Mouse (Mus musculus) gastrocnemius, postnatal 14 days (tissue): ENCODE data around the gene Smim17. TPM values are rescaled to one million over a fixed set of nuclear protein-coding genes. Genes with fewer than 3 reads are reported as not detected.
A peak's percentile ranks its signal among the peaks of the same experiment; 100 is the strongest.
"Not testable (repeated sequence)": the region's sequence is repeated elsewhere in the genome, so short reads cannot be mapped to it uniquely, and the experiment has no call there.

Experiments used
- DNase-seq: peaks from one replicate; pipeline ENCODE4 v3.0.0; 2021; ENCODE audit warnings: mixed read lengths
- intact Hi-C: fragments of 180-260 bp; cut with DNase I; formaldehyde crosslinking; loops from one replicate; pipeline ENCODE4 v1.15.1; 2025; ENCODE audit warnings: low total_unique reads
- long read RNA-seq, 2 experiments: library from polyadenylated mRNA; stranded (forward); transcript quantifications; one replicate each; pipeline ENCODE4 v2.0.0; 2021
- total RNA-seq, 2 experiments: library from RNA; stranded (reverse); gene quantifications; 2 replicates each; pipeline ENCODE4 v1.2.3; 2021

Gene Smim17
- under 1 TPM in 1 of 2 experiments, not detected in 1; 0.33 TPM for total RNA-seq
- long read RNA-seq, experiment 1, result 0 reads
- long read RNA-seq, experiment 2, result 0 reads

- intact Hi-C loops, result no loop called here
- peak; percentile 20 for DNase-seq
Observed at GRCm38 (mm10) chr7:6397996-6398975, at the start of gene Smim17. Gene Smim17 (plus strand): TSS chr7:6398715.

DNA sequence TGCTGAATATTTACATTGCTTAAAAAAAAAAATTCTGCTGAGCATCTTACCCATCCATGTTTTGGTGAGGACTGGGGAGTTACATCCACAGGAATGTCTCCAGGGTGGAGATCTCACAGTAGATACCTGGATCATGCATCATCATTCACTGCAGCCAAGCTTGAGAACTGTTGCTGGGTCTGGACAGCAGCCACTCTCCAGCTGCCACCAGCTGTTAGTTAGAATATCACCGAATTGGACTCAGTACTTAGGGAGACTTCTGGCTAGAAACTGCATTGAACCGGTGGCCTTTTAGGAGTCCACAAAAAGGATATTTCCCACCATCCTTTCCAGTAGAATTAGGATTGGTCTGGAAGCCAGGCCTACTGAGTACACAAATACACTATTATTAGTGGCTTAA, 40.4 kb upstream of the Smim17 start:
- DNase-seq, result no peak
- intact Hi-C loops, result loop anchor here (5.0 to 10.0 kb wide), 2 partner anchors 74 to 577 kb away; no protein-coding TSS in a partner anchor

- intact Hi-C loops, result loop anchor here (5.0 to 10.0 kb wide), 2 partner anchors 73 to 576 kb away; no protein-coding TSS in a partner anchor
- no peak for DNase-seq
Observed at GRCm38 (mm10) chr7:6358937-6359590, 39.5 kb upstream of the Smim17 start.

DNA sequence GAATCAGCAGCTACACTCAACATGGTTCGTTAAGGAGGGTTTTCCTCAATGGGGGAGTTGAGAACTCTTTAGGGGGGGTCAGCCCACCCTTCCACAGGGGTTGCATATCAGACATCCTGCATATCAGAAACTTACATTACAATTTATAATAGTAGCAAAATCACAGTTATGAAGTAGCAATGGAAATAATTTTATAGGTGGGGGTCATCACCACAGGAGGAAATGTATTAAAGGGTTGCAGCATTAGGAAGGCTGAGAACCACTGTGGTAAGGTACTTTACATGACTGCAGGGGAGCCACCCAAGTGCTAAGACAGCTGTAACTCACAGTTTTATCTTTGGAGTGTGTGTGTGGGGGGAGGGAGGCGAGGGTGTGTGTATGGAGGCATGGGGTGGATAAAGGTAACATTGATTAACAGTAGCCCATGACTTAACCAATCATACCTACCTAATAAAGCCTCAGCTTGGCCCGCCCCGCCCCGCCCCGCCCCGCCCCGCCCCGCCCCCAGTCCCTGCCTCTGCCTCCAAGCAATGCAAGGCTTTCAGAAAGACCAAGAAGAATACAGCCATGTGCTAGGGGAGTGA, 37.9 kb upstream of the Smim17 start:
- intact Hi-C loops, result loop anchor here (10.0 kb wide), 1 partner anchor 554 kb away; no protein-coding TSS in a partner anchor

GRCm38 (mm10) chr7:6361756-6362155, 36.8 kb upstream of the Smim17 start:
- no peak for DNase-seq
- intact Hi-C loops, result loop anchor here (10.0 kb wide), 1 partner anchor 553 kb away; no protein-coding TSS in a partner anchor

More for the DNA sequence above, 37.9 kb upstream of the Smim17 start:
- DNase-seq, result no peak

DNA sequence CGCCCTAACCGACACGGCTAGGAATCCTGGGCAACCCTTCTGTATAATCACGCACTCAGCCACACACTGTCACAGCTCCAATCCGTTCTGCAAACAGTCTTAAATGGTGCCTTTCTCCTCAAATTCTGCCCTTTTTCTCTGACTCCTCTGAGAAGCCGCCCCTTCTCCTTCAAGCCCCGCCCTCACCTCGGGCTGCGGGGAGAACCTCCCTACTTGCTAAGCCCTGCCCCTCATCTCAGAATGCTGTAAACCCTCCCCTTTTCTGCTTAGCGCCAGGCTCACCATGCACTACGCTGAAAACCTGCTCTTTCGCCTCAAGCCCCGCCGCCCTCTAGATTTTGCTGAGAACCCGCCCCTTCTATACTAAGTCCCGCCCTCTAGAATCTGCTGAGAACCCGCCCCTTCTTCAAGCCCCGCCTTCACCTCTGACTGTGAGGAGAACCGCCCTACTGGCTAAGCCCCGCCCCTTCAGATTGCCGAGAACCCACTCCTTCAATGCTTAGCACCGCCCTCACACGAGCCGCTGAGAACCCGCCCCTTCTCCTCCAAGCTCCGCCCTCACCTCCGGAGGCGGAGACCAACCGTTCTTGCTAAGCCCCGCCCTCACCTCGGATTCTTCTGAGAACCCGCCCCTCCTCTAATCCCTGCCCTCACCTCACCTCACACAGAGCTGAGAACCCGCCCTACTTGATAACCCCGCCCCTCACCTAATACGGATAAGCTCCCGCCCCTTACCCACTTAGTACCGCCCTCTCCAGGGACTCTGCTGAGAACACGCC, 36.1 kb upstream of the Smim17 start:
- peak; percentile 96 for DNase-seq
- intact Hi-C loops, result loop anchor here (10.0 kb wide), 1 partner anchor 552 kb away; no protein-coding TSS in a partner anchor

GRCm38 (mm10) chr7:6363047-6363488, 35.4 kb upstream of the Smim17 start, which contains the start of gene Zfp78:
Gene Zfp78 (plus strand): TSS chr7:6363280.
- intact Hi-C loops, result loop anchor here (10.0 kb wide), 1 partner anchor 552 kb away; no protein-coding TSS in a partner anchor
- DNase-seq, result peak; percentile 79

DNA sequence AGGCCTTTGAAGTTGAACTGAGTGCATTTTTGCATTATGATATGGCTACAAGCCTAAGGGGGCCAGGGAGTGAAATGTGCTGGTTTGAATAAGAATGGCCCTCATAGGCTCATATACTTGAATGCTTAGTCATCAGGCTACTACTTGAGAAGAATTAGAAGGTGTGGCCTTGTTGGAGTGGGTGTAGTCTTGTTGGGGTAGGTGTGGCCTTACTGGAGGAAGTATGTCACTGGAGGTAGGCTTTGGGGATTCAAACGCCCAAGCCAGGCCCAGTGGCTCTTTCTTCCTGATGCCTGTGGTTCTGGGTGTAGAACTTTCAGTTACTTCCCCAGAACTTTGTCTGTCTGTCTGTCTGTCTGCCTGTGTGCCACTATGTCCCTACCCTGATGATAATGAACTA, 33.8 kb upstream of the Smim17 start:
- no peak for DNase-seq
- intact Hi-C loops, result loop anchor here (10.0 kb wide), 1 partner anchor 550 kb away; no protein-coding TSS in a partner anchor

DNA sequence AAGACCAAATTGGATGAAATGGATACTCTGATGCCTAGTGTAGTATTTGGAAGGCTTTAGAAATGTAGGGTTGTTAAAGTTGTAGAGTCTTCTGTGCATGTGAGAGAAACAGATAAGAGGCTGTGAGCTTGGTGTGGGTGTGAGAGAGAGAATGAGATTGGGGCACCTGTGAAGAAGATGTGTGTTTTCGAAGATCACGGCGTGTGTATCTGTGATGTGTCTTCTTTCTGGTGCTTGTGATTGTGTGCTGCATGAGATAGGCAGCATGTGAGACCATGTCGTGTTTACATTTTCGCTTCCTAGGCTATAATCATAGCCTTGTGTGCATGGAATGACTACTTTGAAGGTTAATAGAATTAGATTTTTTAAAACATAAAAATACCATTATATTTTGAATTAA, 31.3 kb upstream of the Smim17 start:
- no peak for DNase-seq
- intact Hi-C loops, result loop anchor here (10.0 kb wide), 1 partner anchor 548 kb away; no protein-coding TSS in a partner anchor

GRCm38 (mm10) chr7:6368146-6368545, 30.4 kb upstream of the Smim17 start:
- not testable (repeated sequence) for DNase-seq
- intact Hi-C loops, result loop anchor here (10.0 kb wide), 1 partner anchor 547 kb away; no protein-coding TSS in a partner anchor

DNA sequence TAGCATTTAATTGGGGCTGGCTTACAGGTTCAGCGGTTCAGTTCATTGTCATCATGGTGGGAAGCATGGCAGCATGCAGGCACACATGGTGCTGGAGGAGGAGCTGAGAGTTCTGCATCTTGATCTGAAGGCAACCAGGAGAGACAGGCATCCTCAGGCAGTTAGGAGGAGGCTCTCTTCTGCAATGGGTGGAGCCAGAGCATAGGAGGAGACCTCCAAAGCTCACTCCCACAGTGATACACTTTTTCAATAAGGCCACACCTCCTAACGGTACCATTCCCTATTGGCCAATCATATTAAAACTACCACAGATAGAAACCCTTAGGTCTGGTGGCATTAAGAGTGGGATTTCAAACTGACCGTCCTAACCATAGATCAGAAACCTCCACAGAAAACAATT, 29.1 kb upstream of the Smim17 start:
- no peak for DNase-seq
- intact Hi-C loops, result loop anchor here (10.0 kb wide), 1 partner anchor 545 kb away; no protein-coding TSS in a partner anchor

DNA sequence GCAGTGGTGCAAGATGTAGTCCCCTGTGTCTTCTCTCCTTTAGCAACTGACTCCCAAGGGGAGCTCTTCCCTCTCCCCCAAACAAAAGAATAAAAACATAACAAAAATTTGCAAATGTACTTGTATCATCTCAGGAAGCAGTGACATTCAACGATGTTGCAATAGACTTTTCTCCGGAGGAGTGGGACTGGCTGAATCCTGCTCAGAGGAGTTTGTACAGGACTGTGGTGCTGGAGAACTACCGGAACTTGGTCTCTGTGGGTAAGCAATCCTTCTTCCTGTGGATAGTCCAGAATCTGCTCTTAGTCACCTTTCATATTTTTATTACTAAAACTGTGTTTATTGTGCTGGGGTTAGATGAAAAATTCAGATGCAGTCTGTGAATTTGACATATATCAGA, 25.5 kb upstream of the Smim17 start:
- intact Hi-C loops, result no loop called here

DNA sequence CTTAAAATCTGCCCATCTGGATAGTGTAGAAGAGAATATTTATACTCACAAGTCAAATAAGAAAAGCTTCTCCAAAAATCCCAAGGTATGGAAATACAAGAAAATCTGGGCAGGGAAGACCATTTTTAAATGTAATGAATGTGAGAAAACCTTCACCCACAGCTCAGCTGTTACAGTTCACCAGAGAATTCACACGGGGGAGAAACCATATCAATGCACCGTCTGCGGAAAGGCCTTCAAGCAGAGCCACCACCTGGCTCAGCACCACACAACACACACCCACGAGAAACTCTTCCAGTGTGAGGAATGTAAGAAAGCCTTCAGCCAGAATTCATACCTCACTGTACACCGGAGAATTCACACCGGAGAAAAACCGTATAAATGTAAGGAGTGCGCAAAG, 20.1 kb upstream of the Smim17 start:
- no peak for DNase-seq
- intact Hi-C loops, result no loop called here

More for the DNA sequence above, 25.5 kb upstream of the Smim17 start:
- DNase-seq, result no peak

- no peak for DNase-seq
- intact Hi-C loops, result no loop called here
Observed at GRCm38 (mm10) chr7:6381431-6381830, 17.1 kb upstream of the Smim17 start.

- peak; percentile 94 for DNase-seq
- intact Hi-C loops, result no loop called here
Observed at GRCm38 (mm10) chr7:6383044-6383455, 15.5 kb upstream of the Smim17 start, which contains the start of gene Zfp28. Gene Zfp28 (plus strand): TSS chr7:6383295.

GRCm38 (mm10) chr7:6384011-6384410, 14.5 kb upstream of the Smim17 start:
- DNase-seq, result no peak
- intact Hi-C loops, result no loop called here

DNA sequence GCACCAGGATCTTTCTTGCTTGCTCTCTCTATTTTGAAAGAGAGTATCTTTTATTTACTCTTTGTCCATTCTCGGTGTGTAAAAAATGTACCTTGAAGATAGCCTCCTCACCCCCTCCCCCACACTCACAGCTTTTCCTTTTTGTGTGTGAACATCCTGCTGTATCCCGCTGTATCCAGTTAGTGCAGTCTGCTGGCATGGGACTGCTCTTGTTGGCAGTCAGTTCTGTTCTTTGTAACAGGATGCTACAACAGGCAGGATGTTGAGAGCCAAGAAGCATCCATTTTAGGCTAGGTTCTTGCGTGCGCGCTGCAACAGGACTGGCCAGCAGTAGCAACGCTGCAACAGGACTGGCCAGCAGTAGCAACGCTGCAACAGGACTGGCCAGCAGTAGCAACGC, 11.5 kb upstream of the Smim17 start:
- peak; percentile 41 for DNase-seq
- intact Hi-C loops, result no loop called here

GRCm38 (mm10) chr7:6388971-6389370, 9.5 kb upstream of the Smim17 start:
- intact Hi-C loops, result no loop called here

More at GRCm38 (mm10) chr7:6388971-6389370, 9.5 kb upstream of the Smim17 start:
- no peak for DNase-seq
